Mouse (Mus musculus) midbrain, embryonic 11.5 days (tissue): ENCODE results near the gene Zbtb8os. TPM values are rescaled to one million over a fixed set of nuclear protein-coding genes. Genes with fewer than 3 reads are reported as not detected.

Source experiments
- ATAC-seq: fragments of 200-750 bp; cut with Nextera tagmentation; 2 replicates; pipeline ENCODE4 v1.8.0; 2017; ENCODE audit warnings: moderate TSS enrichment, moderate library complexity; ENCODE audit not compliant: low FRiP score
- DNase-seq: peaks from one replicate; pipeline ENCODE4 v3.0.0; 2015; ENCODE audit warnings: low spot score; ENCODE audit errors: missing footprints
- H3K27ac ChIP-seq: fragments of 300-500 bp; sonication (generic); 2 replicates; pipeline ENCODE4 v1.5.1; 2014; ENCODE audit warnings: low read depth, low read length
- H3K27me3 ChIP-seq: fragments of 300-500 bp; sonication (generic); 2 replicates; pipeline ENCODE4 v1.6.1; 2014; ENCODE audit warnings: mild to moderate bottlenecking, low read length, moderate library complexity, mixed read lengths; ENCODE audit not compliant: control insufficient read depth, insufficient read depth
- H3K36me3 ChIP-seq: fragments of 300-500 bp; sonication (generic); 2 replicates; pipeline ENCODE4 v1.6.1; 2014; ENCODE audit warnings: mild to moderate bottlenecking, low read length, moderate library complexity, mixed read lengths; ENCODE audit not compliant: control insufficient read depth, insufficient read depth
- H3K4me1 ChIP-seq: fragments of 300-500 bp; sonication (generic); 2 replicates; pipeline ENCODE4 v1.6.1; 2014; ENCODE audit warnings: low read length; ENCODE audit not compliant: control insufficient read depth, insufficient read depth
- H3K4me2 ChIP-seq: fragments of 300-500 bp; sonication (generic); 2 replicates; pipeline ENCODE4 v1.6.1; 2014; ENCODE audit warnings: mild to moderate bottlenecking, moderate library complexity
- H3K4me3 ChIP-seq: fragments of 300-500 bp; sonication (generic); 2 replicates; pipeline ENCODE4 v1.5.1; 2014; ENCODE audit warnings: low read depth, low read length
- H3K9ac ChIP-seq: fragments of 300-500 bp; sonication (generic); 2 replicates; pipeline ENCODE4 v1.6.1; 2014; ENCODE audit warnings: low read length
- H3K9me3 ChIP-seq: fragments of 300-500 bp; sonication (generic); 2 replicates; pipeline ENCODE4 v1.6.1; 2016; ENCODE audit warnings: low read length; ENCODE audit not compliant: control insufficient read depth
- WGBS: fragments of 180-500 bp; shearing (Covaris S2); extraction: QIAGEN DNeasy Blood & Tissue Kit; methylation state at CpG from one replicate; pipeline ENCODE4 v1.1.7; 2014; 5-methylcytosine and 5-hydroxymethylcytosine counted together
- polyA plus RNA-seq: library from polyadenylated mRNA; unstranded; fragments of >200 nt; fragmentation: Nextera tagmentation; extraction: Ambion mirVana; gene quantifications from 2 replicates; pipeline ENCODE4 v1.2.1, GENCODE M21; 2014

The Zbtb8os gene
- polyA plus RNA-seq, 1 experiment from 2014 or later, result 42.7 TPM

GRCm38 (mm10) chr4:129322042-129322441 is 13.5 kb upstream of the Zbtb8os start:
- 97% methylated on average over 5 of the region's 5 CpGs for WGBS
- Histone ChIP-seq H3K27ac (no peak overlapping the region), H3K27me3 (no peaks in the 10 kb centered on the region), H3K9ac (no peak overlapping the region), H3K9me3 (no peaks in the 10 kb centered on the region), H3K4me1 (no peaks in the 10 kb centered on the region), H3K36me3 (peaks cover 33% of the 10 kb centered on the region; the same call in 1 of the 2 replicates), H3K4me3 (no peak overlapping the region), H3K4me2 (no peak overlapping the region)
- ATAC-seq, result no peak
- DNase-seq, result no peak

- no peak for ATAC-seq
- H3K4me2 ChIP-seq, result no peak overlapping the region
- peaks cover 31% of the 10 kb centered on the region for H3K36me3 ChIP-seq
- H3K4me3 ChIP-seq, result no peak overlapping the region
- DNase-seq, result no peak
- WGBS, result 90% methylated on average over 1 of the region's 1 CpGs
- H3K9me3 ChIP-seq, result no peaks in the 10 kb centered on the region
- no peak overlapping the region for H3K27ac ChIP-seq
- H3K27me3 ChIP-seq, result no peaks in the 10 kb centered on the region
- H3K9ac ChIP-seq, result no peak overlapping the region
- H3K4me1 ChIP-seq, result no peaks in the 10 kb centered on the region
Measured at GRCm38 (mm10) chr4:129323491-129323890, 12.0 kb upstream of the Zbtb8os start.

GRCm38 (mm10) chr4:129324756-129325155 is 10.7 kb upstream of the Zbtb8os start:
- Histone ChIP-seq H3K9ac (no peak overlapping the region), H3K4me1 (no peaks in the 10 kb centered on the region), H3K27ac (no peak overlapping the region), H3K4me3 (no peak overlapping the region), H3K4me2 (no peak overlapping the region), H3K27me3 (no peaks in the 10 kb centered on the region), H3K9me3 (no peaks in the 10 kb centered on the region), H3K36me3 (peaks cover 27% of the 10 kb centered on the region)
- DNase-seq (no peak), ATAC-seq (no peak)
- WGBS, result 97% methylated on average over 1 of the region's 1 CpGs

GRCm38 (mm10) chr4:129326191-129326590 is 9.3 kb upstream of the Zbtb8os start:
- WGBS, result 79% methylated on average over 1 of the region's 1 CpGs

GRCm38 (mm10) chr4:129332846-129333245 is 2.6 kb upstream of the Zbtb8os start:
- DNase-seq, result no peak
- no peaks in the 10 kb centered on the region for H3K27me3 ChIP-seq
- WGBS, result 62% methylated on average over 1 of the region's 1 CpGs
- peaks cover 29% of the 10 kb centered on the region for H3K4me1 ChIP-seq
- ATAC-seq, result no peak
- peak overlapping the region; percentile 68 for H3K4me2 ChIP-seq
- no peak overlapping the region for H3K9ac ChIP-seq
- no peaks in the 10 kb centered on the region for H3K9me3 ChIP-seq
- H3K27ac ChIP-seq, result no peak overlapping the region
- H3K36me3 ChIP-seq, result peaks cover 6% of the 10 kb centered on the region
- peak overlapping the region; percentile 97; the same call in 1 of the 2 replicates for H3K4me3 ChIP-seq

More at GRCm38 (mm10) chr4:129326191-129326590, 9.3 kb upstream of the Zbtb8os start:
- Histone ChIP-seq H3K4me2 (no peak overlapping the region), H3K27me3 (no peaks in the 10 kb centered on the region), H3K36me3 (peaks cover 21% of the 10 kb centered on the region), H3K4me1 (peaks cover under 1% of the 10 kb centered on the region; the same call in 1 of the 2 replicates), H3K27ac (no peak overlapping the region), H3K9ac (no peak overlapping the region), H3K4me3 (no peak overlapping the region), H3K9me3 (no peaks in the 10 kb centered on the region)
- ATAC-seq (no peak), DNase-seq (no peak)

- Histone ChIP-seq H3K27me3 (no peaks in the 10 kb centered on the region), H3K4me1 (peaks cover 29% of the 10 kb centered on the region), H3K4me3 (peak overlapping the region; percentile 97), H3K9me3 (no peaks in the 10 kb centered on the region), H3K9ac (peak overlapping the region; percentile 98), H3K36me3 (no peaks in the 10 kb centered on the region), H3K4me2 (peak overlapping the region; percentile 68), H3K27ac (peak overlapping the region; percentile 97)
- ATAC-seq (no peak), DNase-seq (peak; percentile 98)
- WGBS, result under 1% methylated on average over 62 of the region's 62 CpGs
Measured at GRCm38 (mm10) chr4:129334677-129335215, 749 bp upstream of the Zbtb8os start.

GRCm38 (mm10) chr4:129336291-129336690 is 796 bp downstream of the Zbtb8os start:
- Histone ChIP-seq H3K4me2 (peak overlapping the region; percentile 87), H3K27me3 (no peaks in the 10 kb centered on the region), H3K9me3 (no peaks in the 10 kb centered on the region), H3K27ac (peak overlapping the region; percentile 99), H3K4me3 (peak overlapping the region; percentile 97), H3K9ac (peak overlapping the region; percentile 88), H3K36me3 (no peaks in the 10 kb centered on the region; the same call in 1 of the 2 replicates), H3K4me1 (peaks cover 27% of the 10 kb centered on the region)
- DNase-seq, result peak; percentile 89
- 55% methylated on average over 14 of the region's 14 CpGs for WGBS
- no peak for ATAC-seq

GRCm38 (mm10) chr4:129339743-129340142 is 4.2 kb downstream of the Zbtb8os start:
- WGBS, result 96% methylated on average over 3 of the region's 3 CpGs

GRCm38 (mm10) chr4:129341888-129342287 is 6.4 kb downstream of the Zbtb8os start:
- Histone ChIP-seq H3K4me3 (no peak overlapping the region), H3K27ac (no peak overlapping the region), H3K4me2 (no peak overlapping the region), H3K36me3 (peaks cover 11% of the 10 kb centered on the region), H3K9me3 (no peaks in the 10 kb centered on the region), H3K9ac (no peak overlapping the region), H3K4me1 (no peaks in the 10 kb centered on the region), H3K27me3 (no peaks in the 10 kb centered on the region)
- 96% methylated on average over 1 of the region's 1 CpGs for WGBS
- ATAC-seq, result no peak
- no peak for DNase-seq

More at GRCm38 (mm10) chr4:129339743-129340142, 4.2 kb downstream of the Zbtb8os start:
- Histone ChIP-seq H3K4me2 (no peak overlapping the region), H3K36me3 (peaks cover 11% of the 10 kb centered on the region), H3K9ac (no peak overlapping the region), H3K4me3 (no peak overlapping the region), H3K27me3 (no peaks in the 10 kb centered on the region), H3K27ac (no peak overlapping the region), H3K9me3 (no peaks in the 10 kb centered on the region), H3K4me1 (0 out of 2 replicates have a peak, but pooled peaks cover 3% of the 10 kb centered on the region)
- DNase-seq (no peak), ATAC-seq (no peak)
